Mouse (Mus musculus) stomach, embryonic 15.5 days (tissue): ENCODE measurements at regions not wholly inside any gene's neighbourhood (a gene's known extent, or its start where the extent isn't known, plus 50 kb on each side); places are given as distances from the start of the nearest gene placed in this dataset.

Experiments used
- ATAC-seq: fragments of 200-750 bp; cut with Nextera tagmentation; 2 replicates; pipeline ENCODE4 v1.8.0; 2017; ENCODE audit warnings: low read depth, moderate number of reproducible peaks, moderate TSS enrichment; ENCODE audit not compliant: insufficient read depth, low FRiP score
- H3K27ac ChIP-seq: fragments of 300-500 bp; sonication (generic); 2 replicates; pipeline ENCODE4 v1.5.1; 2015; ENCODE audit warnings: mild to moderate bottlenecking, inconsistent platforms
- H3K27me3 ChIP-seq: fragments of 300-500 bp; sonication (generic); replicated peaks from 2 replicates; pipeline ENCODE4 v1.6.1; 2015; ENCODE audit warnings: inconsistent platforms
- H3K36me3 ChIP-seq: fragments of 300-500 bp; sonication (generic); 2 replicates; pipeline ENCODE4 v1.6.1; 2015; ENCODE audit warnings: inconsistent platforms
- H3K4me1 ChIP-seq: fragments of 300-500 bp; sonication (generic); 2 replicates; pipeline ENCODE4 v1.6.1; 2015; ENCODE audit warnings: inconsistent platforms
- H3K4me2 ChIP-seq: fragments of 300-500 bp; sonication (generic); 2 replicates; pipeline ENCODE4 v1.6.1; 2015; ENCODE audit warnings: mild to moderate bottlenecking, inconsistent platforms
- H3K4me3 ChIP-seq: fragments of 300-500 bp; sonication (generic); replicated peaks from 2 replicates; pipeline ENCODE4 v1.5.1; 2015; ENCODE audit warnings: inconsistent platforms
- H3K9ac ChIP-seq: fragments of 300-500 bp; sonication (generic); 2 replicates; pipeline ENCODE4 v1.6.1; 2015; ENCODE audit warnings: inconsistent platforms
- H3K9me3 ChIP-seq: fragments of 300-500 bp; sonication (generic); 2 replicates; pipeline ENCODE4 v1.6.1; 2016; ENCODE audit warnings: inconsistent platforms
- WGBS: fragments of 180-500 bp; shearing (Covaris S2); methylation state at CpG from one replicate; pipeline ENCODE4 v1.1.7; 2015; 5-methylcytosine and 5-hydroxymethylcytosine counted together

DNA sequence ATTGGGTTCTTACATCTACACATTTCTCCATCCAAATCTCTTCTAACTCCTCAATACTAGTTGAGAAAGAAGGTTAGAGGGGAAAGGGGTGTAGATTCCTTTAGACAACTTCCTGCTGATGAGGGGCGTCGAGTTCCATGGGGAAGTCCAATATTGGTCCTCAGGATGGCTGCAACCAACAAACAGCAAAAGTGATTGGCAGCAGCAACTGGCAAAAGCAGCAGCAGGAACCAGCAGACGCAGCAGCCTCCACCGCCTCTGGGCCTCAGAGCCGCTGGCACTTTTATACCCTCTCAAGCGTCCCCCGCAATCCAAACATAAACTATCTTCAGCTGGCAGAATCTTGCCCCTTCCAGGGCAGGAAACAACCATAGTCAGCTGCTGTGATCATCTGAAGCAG lies 58.8 kb upstream of the Sh3bp4 start:
- WGBS, result 65% methylated on average over 7 of the region's 7 CpGs
- no peaks in the 10 kb centered on the region; the same call in 1 of the 2 replicates for H3K4me1 ChIP-seq
- no peak overlapping the region for H3K9ac ChIP-seq
- H3K4me2 ChIP-seq, result no peak overlapping the region
- H3K9me3 ChIP-seq, result no peaks in the 10 kb centered on the region
- no peak for ATAC-seq
- no peak overlapping the region for H3K27ac ChIP-seq
- no peak overlapping the region for H3K4me3 ChIP-seq
- H3K36me3 ChIP-seq, result no peaks in the 10 kb centered on the region
- H3K27me3 ChIP-seq, result no peaks in the 10 kb centered on the region

DNA sequence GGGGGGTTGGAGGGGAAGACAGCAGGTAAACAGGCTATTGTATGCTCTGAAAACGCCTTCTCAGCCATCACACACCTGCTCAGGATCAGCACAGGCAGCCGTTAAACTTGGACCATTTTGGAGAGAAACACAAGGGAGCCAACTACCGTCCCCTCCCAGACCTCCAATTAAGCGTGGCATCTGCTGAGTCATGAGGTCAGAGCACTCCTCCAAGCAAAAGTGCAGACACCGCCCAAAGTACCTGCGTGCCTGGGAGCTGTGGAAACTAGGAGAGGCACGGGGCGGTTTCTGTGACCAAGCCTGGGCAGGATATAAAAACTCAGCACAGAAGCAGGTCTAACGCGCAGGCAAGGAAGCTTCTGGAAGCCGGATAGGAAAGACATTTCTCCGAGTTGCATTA lies 54.8 kb upstream of the Sh3bp4 start:
- ATAC-seq, result peak; percentile 82
- Histone ChIP-seq H3K4me1 (no peaks in the 10 kb centered on the region; the same call in 1 of the 2 replicates), H3K27ac (no peak overlapping the region), H3K36me3 (no peaks in the 10 kb centered on the region), H3K9me3 (no peaks in the 10 kb centered on the region), H3K9ac (no peak overlapping the region), H3K4me2 (peak overlapping the region; percentile 34), H3K4me3 (no peak overlapping the region), H3K27me3 (no peaks in the 10 kb centered on the region)
- WGBS, result 24% methylated on average over 12 of the region's 12 CpGs

GRCm38 (mm10) chr1:89015845-89016244 lies 54.4 kb upstream of the Sh3bp4 start:
- no peak overlapping the region for H3K4me3 ChIP-seq
- no peaks in the 10 kb centered on the region; the same call in 1 of the 2 replicates for H3K4me1 ChIP-seq
- H3K27ac ChIP-seq, result no peak overlapping the region
- no peaks in the 10 kb centered on the region for H3K27me3 ChIP-seq
- ATAC-seq, result no peak
- no peaks in the 10 kb centered on the region for H3K36me3 ChIP-seq
- no peaks in the 10 kb centered on the region for H3K9me3 ChIP-seq
- H3K9ac ChIP-seq, result no peak overlapping the region
- WGBS, result 49% methylated on average over 10 of the region's 10 CpGs
- H3K4me2 ChIP-seq, result peak overlapping the region; percentile 34

GRCm38 (mm10) chr1:89019778-89020373 lies 50.3 kb upstream of the Sh3bp4 start:
- Histone ChIP-seq H3K4me3 (no peak overlapping the region), H3K9ac (no peak overlapping the region), H3K27ac (no peak overlapping the region), H3K4me1 (peaks cover 6% of the 10 kb centered on the region; the same call in 1 of the 2 replicates), H3K36me3 (no peaks in the 10 kb centered on the region), H3K4me2 (no peak overlapping the region), H3K27me3 (no peaks in the 10 kb centered on the region), H3K9me3 (no peaks in the 10 kb centered on the region)
- no peak for ATAC-seq
- 89% methylated on average over 4 of the region's 4 CpGs for WGBS
